Mouse (Mus musculus) ovary, postnatal 36 days (tissue): Measurements from ENCODE around the gene Zfp36l2.

ENCODE experiments used
- DNase-seq: peaks from one replicate; pipeline ENCODE4 v3.0.0; 2022; ENCODE audit warnings: low spot score, mixed read lengths

Zfp36l2 gene

DNA sequence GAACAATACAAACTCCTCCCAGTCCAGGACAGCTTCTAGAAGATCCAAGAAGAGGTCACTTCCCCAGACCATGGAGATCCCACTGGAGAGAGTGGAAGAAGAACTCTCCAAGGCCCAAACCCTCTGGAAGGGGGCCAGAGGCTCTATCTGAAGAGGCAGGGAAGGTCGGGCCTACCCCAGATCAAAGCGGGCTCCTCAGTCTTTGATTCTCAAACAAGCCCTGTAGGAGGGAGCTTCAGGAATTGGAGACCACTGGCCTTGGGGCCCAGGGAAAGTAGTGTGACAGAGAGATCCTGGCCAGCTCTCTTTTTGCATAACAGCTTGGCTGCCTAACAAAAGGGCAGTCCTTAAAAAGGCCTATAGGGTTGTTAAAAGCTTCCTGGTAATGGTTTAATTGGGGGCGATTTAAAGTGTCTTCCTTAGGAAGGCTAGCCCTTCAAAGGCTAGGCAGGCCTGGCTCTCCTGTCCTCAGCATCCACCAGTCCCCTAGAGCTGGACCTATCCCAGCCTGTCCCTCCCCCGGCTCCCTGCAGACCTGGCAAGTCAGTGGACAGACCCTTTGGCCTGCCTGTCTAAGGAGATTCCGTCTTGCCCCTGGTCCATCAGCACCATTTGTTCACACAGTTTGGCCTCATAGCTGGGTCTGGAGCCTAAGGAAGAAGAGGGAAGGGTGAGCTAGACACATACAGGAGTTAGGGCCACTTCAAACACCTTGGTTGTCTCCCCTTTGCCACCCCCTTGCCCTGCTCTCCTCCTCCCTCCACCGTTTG, 35.4 kb downstream of the Zfp36l2 start:
- peak; percentile 47 for DNase-seq

DNA sequence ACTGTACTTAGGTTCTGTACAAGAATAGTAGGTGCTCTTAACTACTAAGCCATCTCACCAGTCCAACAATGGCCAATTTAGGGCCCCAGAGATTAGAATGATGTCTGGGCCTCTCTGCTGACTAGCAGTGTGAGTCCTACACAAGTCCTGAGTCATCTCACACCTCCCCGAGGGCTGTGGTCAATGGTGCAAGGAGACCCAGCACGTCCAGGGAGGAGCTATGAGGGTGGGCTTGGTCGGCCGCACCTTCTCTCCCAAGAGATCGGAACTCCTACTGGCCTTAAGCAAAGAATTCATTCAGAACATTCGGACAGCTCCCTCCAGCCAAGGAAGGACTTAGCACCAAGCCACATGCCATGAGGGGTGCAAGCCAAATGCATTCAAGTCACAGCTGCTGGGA, 36.4 kb downstream of the Zfp36l2 start:
- no peak for DNase-seq

DNA sequence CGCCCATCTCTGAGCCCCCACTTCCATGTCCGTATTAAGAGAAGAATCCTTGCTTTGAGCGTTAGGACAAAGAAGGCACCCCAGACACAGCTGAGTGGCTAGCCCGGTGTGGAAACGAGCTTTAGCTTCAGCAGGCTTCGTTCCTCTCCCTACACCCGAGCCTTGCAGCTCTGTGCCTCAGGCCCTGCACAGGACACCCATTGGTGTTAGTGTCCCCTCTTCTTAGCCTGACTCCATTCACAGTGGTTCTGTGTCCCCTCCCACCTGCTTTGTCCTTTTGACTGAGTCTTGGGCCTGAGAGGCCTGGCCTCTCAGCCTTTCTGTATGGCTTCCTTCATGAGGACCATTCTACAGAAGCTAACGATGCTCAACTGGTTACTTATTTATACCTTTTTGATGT, 37.5 kb downstream of the Zfp36l2 start:
- no peak for DNase-seq

DNA sequence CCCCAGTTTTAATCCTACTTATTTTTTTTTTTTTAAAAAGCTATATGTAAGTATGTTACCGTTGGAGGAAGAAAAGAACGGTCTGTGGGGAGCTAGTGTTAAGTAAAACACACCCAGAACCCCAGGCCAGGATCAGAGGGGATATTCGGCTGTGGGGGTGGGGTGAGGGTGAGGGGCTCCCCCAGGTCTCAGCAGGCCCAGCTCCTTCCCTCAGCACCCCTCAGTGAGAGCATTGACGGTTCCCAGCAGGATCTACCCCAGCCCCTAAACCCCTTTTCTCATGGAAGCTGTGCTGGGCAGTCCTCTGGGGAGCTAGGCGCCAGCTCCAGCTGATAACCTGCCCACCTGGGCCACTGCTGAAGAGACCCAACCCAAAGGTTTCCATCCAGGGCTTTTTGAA, 38.2 kb downstream of the Zfp36l2 start:
- no peak for DNase-seq

DNA sequence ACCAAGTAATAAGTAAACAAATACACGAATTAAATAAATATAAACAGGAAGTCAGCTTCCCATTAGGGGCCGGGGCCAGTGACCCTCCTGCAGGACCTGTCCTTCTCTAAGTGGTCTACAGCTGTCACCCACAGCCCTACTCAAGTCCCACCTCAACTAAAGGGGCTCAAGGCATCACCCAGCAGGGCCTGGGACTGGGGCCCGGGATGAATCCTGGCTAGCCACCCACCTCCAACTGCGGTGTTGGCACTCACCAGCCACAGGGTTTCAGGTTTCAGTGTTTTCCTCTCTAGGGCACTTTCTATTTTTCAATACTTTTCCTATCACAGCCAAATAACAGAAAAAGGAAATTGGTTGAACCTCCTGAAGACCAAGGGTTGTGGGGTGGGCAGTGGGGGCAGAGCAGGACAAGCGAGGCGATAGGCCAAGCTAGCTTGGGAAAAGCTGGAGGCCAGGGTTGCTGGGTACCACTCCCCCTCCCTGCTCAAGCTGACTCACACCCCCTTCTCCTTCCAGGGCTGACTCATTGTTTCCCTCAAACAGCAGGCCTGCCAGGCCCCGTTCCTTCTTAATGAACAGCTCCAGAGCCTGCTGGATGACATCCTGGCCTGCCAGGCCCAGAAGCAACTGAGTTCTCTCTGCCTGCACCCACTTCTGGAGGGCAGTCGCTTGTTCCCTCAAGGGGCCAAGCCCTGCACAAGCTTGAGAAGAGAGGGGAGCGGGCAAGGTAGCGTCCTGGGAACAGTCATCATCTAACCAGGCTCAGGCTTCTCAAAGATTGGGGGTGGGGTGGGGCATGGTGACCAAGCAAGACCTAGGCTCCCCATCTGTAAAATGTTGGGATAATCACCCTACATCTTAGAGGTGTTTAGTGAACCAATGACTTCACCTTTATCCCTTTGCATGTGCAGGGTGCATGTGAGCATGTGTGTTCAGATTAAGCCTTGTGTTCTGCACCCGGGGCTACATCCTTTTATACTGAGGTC, 39.0 kb downstream of the Zfp36l2 start:
- peak; percentile 68 for DNase-seq

DNA sequence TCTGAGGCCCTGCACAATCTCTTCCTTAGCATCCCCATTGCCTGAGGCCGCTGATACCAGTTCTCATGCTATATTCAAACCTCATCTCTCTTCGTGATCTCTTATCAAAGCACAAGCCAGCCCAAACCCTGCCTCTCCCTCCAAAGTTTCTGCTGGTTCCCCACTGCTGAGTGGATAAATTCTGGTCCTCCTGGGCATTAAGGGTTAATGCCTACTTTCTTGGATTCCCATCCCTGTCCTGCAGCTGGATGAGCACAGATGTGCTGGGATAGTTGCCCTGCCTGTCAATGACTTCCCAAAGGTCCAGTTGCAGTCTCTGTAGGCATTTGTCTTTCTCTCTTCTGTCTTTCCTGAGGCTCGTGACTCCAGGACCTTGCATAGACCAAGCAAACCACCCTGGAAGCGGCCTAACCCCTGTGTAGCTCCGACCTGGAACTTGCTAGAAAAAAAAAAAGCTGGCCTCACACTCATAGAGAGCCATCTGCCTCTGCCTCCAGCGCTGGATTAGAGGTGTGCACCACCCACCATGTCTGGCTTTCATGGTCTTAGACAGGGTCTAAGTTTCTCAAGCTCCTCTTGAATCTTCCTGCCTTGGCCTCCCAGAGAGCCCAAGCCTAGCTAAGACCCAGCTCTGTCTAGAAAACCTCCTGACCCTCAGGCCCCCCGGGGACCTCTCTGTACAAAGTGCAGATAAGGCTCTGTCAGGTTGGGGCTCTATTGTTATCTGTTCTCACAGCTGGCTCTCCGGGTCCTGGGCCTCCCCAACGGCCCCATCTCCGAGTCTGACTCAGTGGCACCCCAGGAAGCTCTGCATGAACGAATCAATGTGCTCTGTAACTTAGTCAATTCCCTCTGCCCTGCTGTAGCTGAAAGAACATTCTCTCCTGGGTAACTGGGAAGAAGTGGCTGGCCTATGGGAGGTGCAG, 40.3 kb downstream of the Zfp36l2 start:
- DNase-seq = no peak

DNA sequence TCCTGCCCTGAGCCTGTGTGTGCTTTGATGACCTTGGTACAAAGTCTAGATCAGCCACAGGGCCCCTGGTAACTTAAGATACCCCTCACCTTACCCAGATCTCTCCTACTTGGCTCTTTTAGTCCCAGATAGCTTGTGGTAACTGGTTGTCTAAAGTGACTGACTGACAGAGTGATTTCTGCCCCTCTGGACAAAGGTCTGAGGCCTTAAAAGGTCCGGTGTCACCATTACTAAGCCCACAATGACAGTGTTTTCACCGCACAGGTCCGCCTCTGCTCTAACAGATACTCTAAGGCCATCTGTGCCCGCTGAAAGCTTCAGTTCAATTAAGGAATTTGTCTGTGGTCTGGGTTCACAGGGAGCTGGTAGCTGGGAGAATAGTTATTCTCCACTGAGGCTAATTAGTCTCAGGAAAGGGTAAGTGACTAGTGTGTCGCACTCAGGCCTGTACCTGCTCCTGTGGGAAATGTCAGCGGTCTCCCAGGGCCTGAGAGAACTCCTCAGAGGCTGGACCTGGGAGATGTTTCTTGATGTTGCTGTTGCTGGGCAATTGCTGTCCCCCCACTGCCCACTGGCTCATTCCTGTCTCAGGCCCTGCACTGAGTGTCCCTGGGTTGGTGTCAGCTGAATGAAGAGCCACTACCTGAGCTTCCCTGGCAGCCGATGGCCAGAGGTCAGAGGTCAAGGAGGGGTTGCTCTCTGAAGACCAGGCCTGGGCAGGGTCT, 41.1 kb downstream of the Zfp36l2 start:
- DNase-seq = no peak

DNA sequence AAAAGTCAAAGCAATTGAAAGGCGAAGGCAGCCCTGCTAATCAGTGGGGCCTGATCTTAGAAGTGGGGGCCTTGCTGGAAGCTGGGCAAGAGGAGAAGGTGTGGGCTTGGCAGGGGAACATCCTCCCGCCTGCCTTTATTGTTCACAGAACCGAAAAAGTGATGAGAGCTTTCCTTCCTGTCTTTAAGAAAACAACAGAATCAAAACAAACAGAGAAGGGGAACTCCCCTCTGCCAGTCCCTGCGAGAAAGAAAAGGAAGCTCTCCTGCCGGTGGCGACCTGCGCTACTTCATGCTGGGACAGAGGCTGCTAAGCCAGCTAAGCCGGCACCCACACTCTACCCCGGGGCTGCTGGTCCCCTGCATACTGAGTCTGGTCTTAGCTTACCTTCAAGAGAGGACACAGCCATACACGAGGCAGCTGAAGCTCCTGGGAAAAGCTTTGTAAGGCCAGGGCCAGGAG, 41.9 kb downstream of the Zfp36l2 start:
- DNase-seq = no peak

DNA sequence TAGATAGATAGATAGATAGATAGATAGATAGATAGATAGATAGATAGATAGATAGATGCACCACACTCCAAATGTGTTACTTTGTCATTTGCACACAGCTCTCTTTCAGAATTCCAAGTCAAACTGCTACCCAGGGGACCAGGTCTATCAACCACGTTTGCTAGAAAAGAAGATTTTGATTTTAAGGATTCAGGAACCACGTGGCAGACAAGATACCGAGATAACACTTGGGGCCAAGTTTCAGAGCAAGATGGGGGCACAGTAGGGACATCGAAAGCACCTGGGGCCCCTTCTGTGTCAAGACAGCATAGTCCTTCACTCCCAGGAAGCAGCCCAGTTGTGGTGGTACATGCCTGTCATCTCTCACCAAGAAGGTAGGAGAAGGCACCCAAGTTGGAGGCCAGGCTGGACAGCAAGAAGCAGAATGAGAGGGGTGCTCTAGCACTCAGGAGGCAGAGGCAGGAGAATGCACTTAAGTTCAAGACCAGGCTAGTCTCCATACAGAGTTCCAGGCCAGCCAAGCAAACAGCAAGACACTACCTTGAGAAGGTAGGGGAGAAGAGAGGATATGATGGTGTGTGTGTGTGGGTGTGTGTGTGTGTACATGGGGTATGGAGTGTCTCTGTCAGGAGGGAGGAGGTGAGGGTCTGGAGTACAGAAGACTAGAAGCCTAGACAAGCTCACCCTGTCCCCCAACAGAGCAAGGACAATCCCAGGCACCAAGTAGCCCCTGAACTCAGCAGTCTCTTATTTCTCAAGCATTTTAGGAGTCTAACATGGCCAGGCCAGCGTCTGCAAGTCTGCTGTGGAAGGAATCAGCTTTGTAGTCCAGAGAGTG, 42.8 kb downstream of the Zfp36l2 start:
- DNase-seq = no peak

DNA sequence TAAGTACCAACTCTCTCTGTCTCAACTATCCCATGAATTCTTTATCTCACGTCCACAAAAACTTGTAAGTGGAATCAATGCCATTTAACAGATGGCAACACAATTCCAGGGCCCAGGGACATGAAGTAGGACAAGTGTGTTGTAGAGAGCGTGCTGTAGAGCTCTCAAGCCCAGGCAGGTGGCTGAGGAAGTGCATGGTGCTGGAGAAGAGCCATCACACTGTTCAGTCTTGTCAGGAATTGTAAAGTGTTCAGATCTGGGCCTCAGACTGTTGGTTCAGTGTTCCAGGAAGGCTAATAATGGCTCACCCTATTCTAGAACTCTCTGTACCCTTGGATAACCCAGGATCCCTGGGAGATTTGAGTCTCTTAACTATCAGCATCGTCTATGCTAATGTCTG, 43.6 kb downstream of the Zfp36l2 start:
- no peak for DNase-seq

DNA sequence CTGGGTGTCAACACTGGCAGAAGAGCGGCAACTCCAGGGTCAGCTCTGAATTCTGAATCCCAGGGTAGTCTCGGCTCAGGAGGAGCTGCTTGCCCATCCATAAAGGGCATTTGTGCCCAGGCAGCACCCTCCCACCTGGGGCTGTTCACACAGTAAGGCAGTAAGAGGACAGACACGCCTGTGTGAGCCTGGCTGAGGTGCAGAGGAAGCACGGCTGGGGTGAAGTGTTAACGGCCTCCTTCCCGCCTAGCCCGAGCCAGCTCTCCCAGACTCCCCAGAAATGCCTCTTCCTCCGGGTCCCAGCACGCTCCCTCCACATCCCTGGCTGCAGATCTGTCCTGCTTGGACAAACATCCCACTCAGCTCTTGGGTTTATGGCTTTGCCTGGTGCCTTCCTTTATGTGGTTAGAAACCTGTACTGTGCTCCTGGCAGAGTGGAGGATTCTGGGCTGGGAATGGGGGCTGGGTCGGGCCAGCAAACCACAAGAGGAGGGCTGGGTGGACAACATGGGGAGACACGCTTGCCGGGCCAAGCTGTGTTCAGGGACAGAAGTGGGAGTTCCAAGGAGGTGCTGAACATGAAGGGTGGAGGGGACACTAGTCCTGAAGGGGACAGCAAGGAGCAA, 44.4 kb downstream of the Zfp36l2 start:
- no peak for DNase-seq

DNA sequence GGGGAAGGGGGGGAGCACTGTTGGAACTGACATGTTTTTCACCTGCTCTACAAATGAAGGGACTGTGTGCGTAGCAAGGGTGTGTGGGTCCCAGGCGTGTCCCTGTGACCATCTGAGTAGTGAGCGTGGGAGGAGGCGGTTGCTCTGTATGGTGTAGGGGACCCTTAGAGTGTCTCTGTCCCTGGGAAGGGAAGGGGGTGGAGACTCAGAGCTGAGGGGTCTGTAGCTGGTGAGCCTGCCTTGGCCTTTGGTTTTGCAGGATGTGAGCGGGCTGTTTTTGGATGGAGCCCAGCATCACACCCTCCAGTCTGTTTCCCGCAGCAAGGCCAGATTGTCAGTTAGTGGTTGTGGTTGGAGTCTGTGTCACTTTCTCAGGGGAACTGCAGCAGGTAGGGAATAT, 46.1 kb downstream of the Zfp36l2 start:
- no peak for DNase-seq

DNA sequence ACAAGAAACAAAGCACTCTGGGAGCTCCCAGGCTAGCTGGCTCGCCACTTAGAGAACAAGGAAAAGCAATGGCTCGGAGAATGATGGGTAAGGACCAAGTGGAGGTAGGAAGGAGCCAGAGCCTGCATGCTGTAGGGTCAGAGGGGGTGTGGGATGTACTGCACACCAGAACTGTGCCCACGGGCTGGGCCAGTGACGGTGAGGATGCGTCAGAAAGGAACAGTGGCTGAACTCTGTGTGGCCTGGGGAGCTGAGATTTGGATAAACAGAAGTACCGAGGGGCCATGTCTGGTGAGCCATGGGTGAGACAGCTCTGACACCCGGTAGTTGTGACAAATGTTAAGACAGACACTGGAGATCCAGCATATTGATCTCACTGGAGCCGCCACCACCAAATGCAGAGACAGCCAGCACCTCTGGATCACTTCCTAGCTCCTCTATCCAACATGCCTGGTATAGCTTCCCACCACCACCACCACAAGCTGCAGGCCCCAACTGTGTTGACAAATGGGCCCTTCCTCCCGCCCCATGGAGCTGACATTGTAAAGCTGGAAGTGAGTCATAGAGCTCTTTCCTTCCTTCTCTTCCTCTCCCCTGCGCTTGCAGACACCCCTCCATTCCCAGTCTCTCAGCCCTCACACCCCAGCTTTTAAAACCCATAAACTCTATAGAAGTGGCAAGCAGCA, 46.8 kb downstream of the Zfp36l2 start:
- DNase-seq = no peak

DNA sequence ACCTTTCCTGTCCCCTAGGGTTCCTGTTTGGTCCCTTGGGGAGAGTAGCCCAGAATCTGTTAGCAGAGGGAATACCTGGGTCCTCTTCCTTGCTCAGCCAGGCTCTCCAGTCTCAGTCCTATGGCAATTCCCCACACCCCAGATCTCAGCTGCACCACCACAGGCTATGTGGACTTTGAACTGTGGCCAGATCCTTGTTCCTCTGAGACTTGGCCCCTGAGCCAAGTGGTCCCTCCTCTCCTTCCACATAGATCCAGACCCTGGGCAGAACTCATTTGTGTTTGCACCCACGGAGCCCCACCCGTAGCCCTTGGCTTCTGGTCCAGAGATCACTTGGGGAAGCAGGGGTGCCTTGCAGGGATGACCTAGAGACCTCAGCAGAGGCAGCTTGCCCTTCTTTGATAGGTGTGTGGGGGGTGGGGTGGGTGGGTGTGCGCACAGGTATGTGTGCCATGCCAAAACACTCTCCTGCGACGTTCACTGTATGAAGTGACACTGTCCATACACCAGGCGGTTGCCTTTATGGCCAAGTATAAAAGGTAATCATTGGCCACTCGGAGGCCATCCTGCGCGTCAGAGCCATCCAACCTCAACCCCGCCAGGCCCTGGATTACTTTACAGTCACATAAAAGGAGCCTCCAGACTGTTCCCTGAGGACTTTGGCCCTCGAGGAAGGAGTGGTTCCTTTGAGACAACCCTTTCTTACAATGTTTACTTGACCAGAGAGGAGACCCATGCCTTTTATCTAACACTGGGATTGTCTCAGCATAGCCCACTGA, 50.2 kb downstream of the Zfp36l2 start:
- no peak for DNase-seq

DNA sequence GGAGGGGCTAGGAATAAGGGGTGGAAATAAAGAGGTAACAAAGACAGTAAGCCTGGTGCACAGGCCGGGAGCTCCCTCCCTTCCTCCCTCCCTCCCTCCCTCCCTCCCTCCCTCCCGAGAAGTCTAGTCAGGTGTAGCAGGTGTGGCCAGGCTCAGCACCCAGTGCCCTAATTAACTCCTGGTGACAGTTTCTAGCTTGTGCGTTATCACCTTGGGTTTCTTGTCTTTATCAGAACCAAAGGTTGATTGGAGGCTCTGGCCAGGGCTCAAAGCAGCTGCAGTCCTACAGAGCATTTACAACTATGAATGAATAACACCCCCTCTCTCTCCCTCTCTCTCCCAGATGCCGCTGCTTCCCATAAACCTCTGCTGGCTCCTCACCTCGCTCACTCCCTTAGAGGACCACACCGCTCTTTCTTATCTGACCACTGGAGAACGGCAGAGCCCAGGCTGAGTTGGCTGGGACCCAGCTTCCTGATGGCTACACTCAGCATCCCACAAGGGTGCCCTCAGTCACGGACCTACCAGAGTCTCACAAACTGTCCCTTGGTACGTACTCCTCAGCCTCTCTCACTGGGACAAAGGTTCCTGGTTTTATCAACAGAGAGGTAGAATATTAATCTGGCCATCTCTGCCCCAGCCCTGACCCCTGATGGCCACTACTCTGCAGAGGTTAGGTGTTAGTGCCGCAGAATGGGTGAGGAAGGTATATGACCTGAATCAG, 50.9 kb downstream of the Zfp36l2 start:
- DNase-seq = no peak

DNA sequence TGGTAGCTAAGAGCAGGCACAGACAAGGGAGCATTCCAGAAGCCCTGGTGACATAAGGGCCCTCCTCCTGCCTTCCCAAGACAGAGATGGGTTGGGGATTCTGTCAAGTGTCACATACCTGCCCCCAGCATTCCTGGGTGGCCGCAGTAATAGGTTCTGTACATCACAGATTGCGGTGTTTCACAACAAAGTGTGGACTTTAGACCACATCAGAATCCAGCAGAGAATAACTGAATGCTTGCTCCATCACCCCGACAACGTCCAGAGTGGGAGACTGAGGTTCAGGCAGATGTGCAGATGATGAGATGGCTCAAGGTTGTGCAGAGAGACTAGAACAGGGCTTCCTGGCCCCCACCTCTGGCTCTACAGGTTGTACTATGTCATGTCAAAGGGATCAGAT, 51.5 kb downstream of the Zfp36l2 start:
- DNase-seq = no peak

DNA sequence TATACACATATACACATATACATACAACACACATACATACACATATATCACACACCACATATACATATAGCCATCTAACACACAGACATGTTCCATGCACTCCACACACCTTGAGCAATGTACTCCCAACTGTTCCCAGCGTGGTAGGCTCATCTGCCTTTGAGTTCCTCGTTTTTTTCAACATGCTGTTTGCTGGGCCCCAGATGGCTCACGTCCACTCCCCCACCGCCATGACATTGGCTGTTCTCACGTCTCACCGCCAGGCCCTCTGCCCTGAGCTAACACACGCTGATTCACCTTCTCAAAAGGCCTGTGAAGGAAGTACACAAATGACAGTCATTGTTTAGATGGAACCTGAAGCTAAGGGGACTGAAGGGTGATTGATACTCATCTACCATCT, 52.5 kb downstream of the Zfp36l2 start:
- DNase-seq = no peak
